Mouse (Mus musculus): Measurements from ENCODE around the gene Olfr1223. TPM values are rescaled to one million over a fixed set of nuclear protein-coding genes. Genes with fewer than 3 reads are reported as not detected.

Gene Olfr1223
- polyA plus RNA-seq (2017; shearing (Covaris generic)) = not detected

GRCm38 (mm10) chr2:89151460-89151859 is at the start of gene Olfr1223:
TSS of gene Olfr1223 (minus strand) at chr2:89151560.

DNA sequence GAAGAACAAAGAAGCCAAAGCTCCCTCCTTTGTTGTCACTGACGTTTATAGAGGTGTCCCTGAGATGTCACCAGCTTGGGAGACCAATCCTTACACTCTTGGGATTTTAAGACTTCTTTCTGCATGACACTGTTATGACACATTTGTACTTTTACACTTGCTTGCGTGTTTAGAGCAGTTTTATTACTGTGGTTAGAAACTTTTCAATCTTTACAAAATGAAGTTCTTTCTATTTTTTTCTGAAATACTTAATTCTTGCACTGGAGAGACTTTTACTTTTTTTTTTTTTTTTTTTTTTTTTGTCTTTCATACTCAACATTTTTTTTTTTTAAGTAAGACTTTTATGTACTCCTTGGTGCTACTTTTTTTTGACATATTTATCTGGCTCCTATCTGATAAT is 48.6 kb upstream of the Olfr1223 start, which contains the start of gene Olfr1226:
Olfr1226 (minus strand) TSS at position 101 of the 400 bp plus-strand sequence.

GRCm38 (mm10) chr2:89174569-89174968 is 23.2 kb upstream of the Olfr1223 start, which contains the start of gene Olfr1225:
TSS of gene Olfr1225 (minus strand) at chr2:89174669.

DNA sequence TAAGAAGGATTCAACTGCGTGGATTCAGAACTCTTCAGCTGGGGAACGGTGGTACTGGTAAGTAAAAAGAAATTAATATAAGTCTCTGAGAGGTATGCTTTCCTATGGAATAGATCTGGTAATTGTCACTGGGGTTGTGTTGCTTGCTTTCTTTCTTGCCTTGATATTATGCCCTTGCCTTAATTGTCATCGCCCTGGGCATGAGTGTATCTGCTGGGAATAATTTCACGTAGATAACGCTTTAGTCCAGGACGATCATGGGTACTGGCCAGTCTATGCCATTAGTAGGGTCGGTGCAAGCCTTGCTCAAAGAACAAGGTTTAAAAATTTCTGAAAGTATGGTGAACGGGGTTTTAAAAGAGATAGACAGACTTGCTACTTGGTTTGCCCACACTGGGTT is 12.6 kb upstream of the Olfr1223 start, which contains the start of gene Olfr1224-ps1:
Olfr1224-ps1 (minus strand) TSS at position 101 of the 400 bp plus-strand sequence.

DNA sequence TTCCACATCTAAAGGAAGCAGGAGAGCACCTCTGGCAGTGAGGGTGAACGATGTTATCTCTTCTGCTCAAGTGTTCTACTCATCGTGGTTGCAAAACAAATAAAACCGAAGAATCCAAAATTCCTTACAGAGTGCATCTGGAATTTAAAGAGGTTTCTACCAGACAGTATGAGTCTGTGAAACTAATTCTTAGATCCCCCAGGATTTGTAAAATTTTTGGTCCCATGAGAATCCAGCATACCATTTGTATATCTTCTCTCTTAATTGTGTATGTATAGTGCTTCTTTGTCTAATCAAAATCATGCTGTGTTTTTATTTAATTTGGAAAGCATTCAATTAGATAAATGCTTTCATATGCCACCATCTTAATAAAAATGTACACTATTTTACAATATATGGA is 18.4 kb downstream of the Olfr1223 start, which contains the start of gene Olfr1222:
Olfr1222 (minus strand) TSS at position 101 of the 400 bp plus-strand sequence.

DNA sequence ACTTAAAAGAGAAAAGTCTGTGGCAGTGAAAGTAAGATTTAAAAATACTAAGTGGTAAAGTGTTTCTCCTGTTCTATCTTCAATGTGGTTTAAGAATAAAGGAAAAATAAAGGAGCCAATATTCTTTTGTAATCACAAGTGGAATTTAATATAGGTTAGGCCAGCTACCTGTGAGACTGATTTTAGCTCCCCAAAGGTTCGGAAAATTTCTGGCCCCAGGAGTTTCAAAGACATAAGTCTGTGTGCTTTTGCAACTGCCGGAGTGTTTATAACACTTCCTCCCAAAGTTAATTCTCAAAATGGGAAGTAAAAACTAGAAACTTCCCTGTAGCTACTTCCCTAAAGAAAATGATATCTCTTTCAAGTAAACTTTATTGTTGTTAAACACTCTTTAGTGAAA is 34.2 kb downstream of the Olfr1223 start, which contains the start of gene Olfr1221:
Olfr1221 (minus strand) TSS at position 101 of the 400 bp plus-strand sequence.

GRCm38 (mm10) chr2:89106735-89107134 is 44.6 kb downstream of the Olfr1223 start, which contains the start of gene Olfr1220:
TSS of gene Olfr1220 (minus strand) at chr2:89106835.

Other genes with a start within 250 kb of the Olfr1223 start
- gene Olfr1208, start 249.2 kb downstream of the Olfr1223 start, polyA plus RNA-seq (2017; shearing (Covaris generic)) = not detected
- gene Olfr1209, start 236.4 kb downstream of the Olfr1223 start, polyA plus RNA-seq (2017; shearing (Covaris generic)) = not detected
- gene Olfr1211, start 213.4 kb downstream of the Olfr1223 start, polyA plus RNA-seq (2017; shearing (Covaris generic)) = not detected
- gene Olfr1212, start 197.6 kb downstream of the Olfr1223 start, polyA plus RNA-seq (2017; shearing (Covaris generic)) = not detected
- not detected for gene Gm13762, start 171.3 kb downstream of the Olfr1223 start, polyA plus RNA-seq (2017; shearing (Covaris generic))
- not detected for gene Olfr1214, start 158.9 kb downstream of the Olfr1223 start, polyA plus RNA-seq (2017; shearing (Covaris generic))
- gene Olfr1215, start 144.6 kb downstream of the Olfr1223 start, polyA plus RNA-seq (2017; shearing (Covaris generic)) = 0.19 TPM
- not detected for gene Olfr1216, start 133.2 kb downstream of the Olfr1223 start, polyA plus RNA-seq (2017; shearing (Covaris generic))
- gene Olfr1217, start 119.5 kb downstream of the Olfr1223 start, polyA plus RNA-seq (2017; shearing (Covaris generic)) = not detected
- not detected for gene Olfr1218, start 90.4 kb downstream of the Olfr1223 start, polyA plus RNA-seq (2017; shearing (Covaris generic))
- not detected for gene Olfr1219, start 68.0 kb downstream of the Olfr1223 start, polyA plus RNA-seq (2017; shearing (Covaris generic))
- gene Olfr1220, start 44.7 kb downstream of the Olfr1223 start, polyA plus RNA-seq (2017; shearing (Covaris generic)) = 0.09 TPM
- gene Olfr1221, start 34.3 kb downstream of the Olfr1223 start, polyA plus RNA-seq (2017; shearing (Covaris generic)) = not detected
- not detected for gene Olfr1222, start 18.5 kb downstream of the Olfr1223 start, polyA plus RNA-seq (2017; shearing (Covaris generic))
- not detected for gene Olfr1224-ps1, start 12.5 kb upstream of the Olfr1223 start, polyA plus RNA-seq (2017; shearing (Covaris generic))
- not detected for gene Olfr1225, start 23.1 kb upstream of the Olfr1223 start, polyA plus RNA-seq (2017; shearing (Covaris generic))
- not detected for gene Olfr1226, start 48.5 kb upstream of the Olfr1223 start, polyA plus RNA-seq (2017; shearing (Covaris generic))
- gene Olfr1228, start 102.5 kb upstream of the Olfr1223 start, polyA plus RNA-seq (2017; shearing (Covaris generic)) = not detected
- gene Olfr1229, start 136.5 kb upstream of the Olfr1223 start, polyA plus RNA-seq (2017; shearing (Covaris generic)) = 0.11 TPM
- not detected for gene Olfr1230, start 145.7 kb upstream of the Olfr1223 start, polyA plus RNA-seq (2017; shearing (Covaris generic))
- gene Olfr1231, start 155.5 kb upstream of the Olfr1223 start, polyA plus RNA-seq (2017; shearing (Covaris generic)) = not detected
- not detected for gene Olfr1232, start 178.1 kb upstream of the Olfr1223 start, polyA plus RNA-seq (2017; shearing (Covaris generic))
- not detected for gene Olfr1233, start 190.8 kb upstream of the Olfr1223 start, polyA plus RNA-seq (2017; shearing (Covaris generic))
- not detected for gene Olfr1234, start 213.3 kb upstream of the Olfr1223 start, polyA plus RNA-seq (2017; shearing (Covaris generic))